Mouse (Mus musculus): ENCODE results near the gene Dph3. TPM values are rescaled to one million over a fixed set of nuclear protein-coding genes. Genes with fewer than 3 reads are reported as not detected.
"Not testable (repeated sequence)": the region's sequence is repeated elsewhere in the genome, so short reads cannot be mapped to it uniquely, and the experiment has no call there.

The Dph3 gene
- 10 to 100 TPM in 25 of 26 experiments, 1 to 10 TPM in 1; 4.2 to 32.4 (median 17.3) TPM for total RNA-seq (2018; cell fraction: chromatin; rRNA removed)
- 10 to 100 TPM; 21.7 to 38.6 (median 26.9) TPM for total RNA-seq (2018; cell fraction: cytosol; rRNA removed)
- 10 to 100 TPM in 25 of 26 experiments, 1 to 10 TPM in 1; 8.4 to 28.2 (median 17.2) TPM for total RNA-seq (2018; cell fraction: nucleus; rRNA removed)
- 21.6 to 27.2 TPM (median 25.1 TPM) in 3 replicates for polyA plus RNA-seq (2018)

- Histone ChIP-seq H3K79me2 (ENCODE audit: inconsistent target) (peaks cover 16% of the 10 kb centered on the region), H3K27ac (peak within 1 kb of the TSS; percentile 69), H3K4me3 (ENCODE audit: inconsistent target) (peak within 1 kb of the TSS; percentile 64), H3K36me3 (ENCODE audit: inconsistent target) (peaks cover 19% of the 10 kb centered on the region)
- 0% methylated on average over 43 of the region's 43 CpGs for WGBS (ENCODE audit: missing documents)
Measured at GRCm38 (mm10) chr14:32085486-32086201, at the start of gene Dph3. Dph3 (minus strand) TSS chr14:32085729.

- no peak overlapping the region for H3K27ac ChIP-seq
- WGBS (ENCODE audit: missing documents) = 76% methylated on average over 2 of the region's 2 CpGs
- H3K36me3 ChIP-seq (ENCODE audit: inconsistent target) = no peaks in the 10 kb centered on the region
- no peak overlapping the region for H3K4me3 ChIP-seq (ENCODE audit: inconsistent target)
- H3K79me2 ChIP-seq (ENCODE audit: inconsistent target) = no peaks in the 10 kb centered on the region
Measured at GRCm38 (mm10) chr14:32134293-32134692, 48.8 kb upstream of the Dph3 start.

GRCm38 (mm10) chr14:32131836-32132235 is 46.3 kb upstream of the Dph3 start:
- WGBS (ENCODE audit: missing documents) = 14% methylated on average over 4 of the region's 4 CpGs

GRCm38 (mm10) chr14:32128409-32128808 is 42.9 kb upstream of the Dph3 start:
- no peak overlapping the region for H3K27ac ChIP-seq
- no peaks in the 10 kb centered on the region for H3K36me3 ChIP-seq (ENCODE audit: inconsistent target)
- H3K4me3 ChIP-seq (ENCODE audit: inconsistent target) = no peak overlapping the region
- no peaks in the 10 kb centered on the region for H3K79me2 ChIP-seq (ENCODE audit: inconsistent target)
- WGBS (ENCODE audit: missing documents) = 58% methylated on average over 5 of the region's 5 CpGs

More at GRCm38 (mm10) chr14:32131836-32132235, 46.3 kb upstream of the Dph3 start:
- no peaks in the 10 kb centered on the region for H3K36me3 ChIP-seq (ENCODE audit: inconsistent target)
- no peaks in the 10 kb centered on the region for H3K79me2 ChIP-seq (ENCODE audit: inconsistent target)
- H3K27ac ChIP-seq = no peak overlapping the region
- H3K4me3 ChIP-seq (ENCODE audit: inconsistent target) = no peak overlapping the region

- not testable (repeated sequence) for H3K36me3 ChIP-seq (ENCODE audit: inconsistent target); H3K79me2 ChIP-seq (ENCODE audit: inconsistent target); H3K4me3 ChIP-seq (ENCODE audit: inconsistent target); H3K27ac ChIP-seq
- WGBS (ENCODE audit: missing documents) = 88% methylated on average over 5 of the region's 5 CpGs
Measured at GRCm38 (mm10) chr14:32125256-32125655, 39.7 kb upstream of the Dph3 start.

- no peaks in the 10 kb centered on the region for H3K79me2 ChIP-seq (ENCODE audit: inconsistent target)
- WGBS (ENCODE audit: missing documents) = 97% methylated on average over 3 of the region's 3 CpGs
Measured at GRCm38 (mm10) chr14:32124261-32124660, 38.7 kb upstream of the Dph3 start.

GRCm38 (mm10) chr14:32121920-32122315 is 36.4 kb upstream of the Dph3 start:
- 0% methylated on average over 2 of the region's 2 CpGs for WGBS (ENCODE audit: missing documents)
- Histone ChIP-seq H3K27ac (no peak overlapping the region), H3K36me3 (ENCODE audit: inconsistent target) (no peaks in the 10 kb centered on the region), H3K4me3 (ENCODE audit: inconsistent target) (no peak overlapping the region), H3K79me2 (ENCODE audit: inconsistent target) (no peaks in the 10 kb centered on the region)

More at GRCm38 (mm10) chr14:32124261-32124660, 38.7 kb upstream of the Dph3 start:
- H3K36me3 ChIP-seq (ENCODE audit: inconsistent target) = no peaks in the 10 kb centered on the region
- no peak overlapping the region for H3K27ac ChIP-seq
- no peak overlapping the region for H3K4me3 ChIP-seq (ENCODE audit: inconsistent target)

- H3K4me3 ChIP-seq (ENCODE audit: inconsistent target) = no peak overlapping the region
- no peaks in the 10 kb centered on the region for H3K79me2 ChIP-seq (ENCODE audit: inconsistent target)
- H3K27ac ChIP-seq = no peak overlapping the region
- no peaks in the 10 kb centered on the region for H3K36me3 ChIP-seq (ENCODE audit: inconsistent target)
- WGBS (ENCODE audit: missing documents) = 81% methylated on average over 11 of the region's 11 CpGs
Measured at GRCm38 (mm10) chr14:32120940-32121919, 35.7 kb upstream of the Dph3 start.

GRCm38 (mm10) chr14:32112124-32112523 is 26.6 kb upstream of the Dph3 start:
- H3K79me2 ChIP-seq (ENCODE audit: inconsistent target) = not testable (repeated sequence)

GRCm38 (mm10) chr14:32106911-32107310 is 21.4 kb upstream of the Dph3 start:
- WGBS (ENCODE audit: missing documents) = 89% methylated on average over 4 of the region's 4 CpGs
- no peaks in the 10 kb centered on the region for H3K36me3 ChIP-seq (ENCODE audit: inconsistent target)
- H3K4me3 ChIP-seq (ENCODE audit: inconsistent target) = no peak overlapping the region
- no peaks in the 10 kb centered on the region for H3K79me2 ChIP-seq (ENCODE audit: inconsistent target)
- no peak overlapping the region for H3K27ac ChIP-seq

More at GRCm38 (mm10) chr14:32112124-32112523, 26.6 kb upstream of the Dph3 start:
- H3K27ac ChIP-seq; H3K4me3 ChIP-seq (ENCODE audit: inconsistent target); H3K36me3 ChIP-seq (ENCODE audit: inconsistent target): not testable (repeated sequence)
- WGBS (ENCODE audit: missing documents) = over 99% methylated on average over 9 of the region's 10 CpGs

- WGBS (ENCODE audit: missing documents) = 88% methylated on average over 7 of the region's 7 CpGs
Measured at GRCm38 (mm10) chr14:32105663-32106062, 20.1 kb upstream of the Dph3 start.

GRCm38 (mm10) chr14:32103556-32103955 is 18.0 kb upstream of the Dph3 start:
- 100% methylated on average over 2 of the region's 4 CpGs for WGBS (ENCODE audit: missing documents)
- Histone ChIP-seq H3K4me3 (ENCODE audit: inconsistent target) (no peak overlapping the region), H3K36me3 (ENCODE audit: inconsistent target) (peaks cover 11% of the 10 kb centered on the region; the same call in 1 of the 2 replicates), H3K27ac (no peak overlapping the region), H3K79me2 (ENCODE audit: inconsistent target) (no peaks in the 10 kb centered on the region)

More at GRCm38 (mm10) chr14:32105663-32106062, 20.1 kb upstream of the Dph3 start:
- Histone ChIP-seq H3K36me3 (ENCODE audit: inconsistent target) (no peaks in the 10 kb centered on the region), H3K27ac (no peak overlapping the region), H3K79me2 (ENCODE audit: inconsistent target) (no peaks in the 10 kb centered on the region), H3K4me3 (ENCODE audit: inconsistent target) (no peak overlapping the region)

GRCm38 (mm10) chr14:32098951-32099350 is 13.4 kb upstream of the Dph3 start:
- H3K27ac ChIP-seq = no peak overlapping the region
- no peaks in the 10 kb centered on the region for H3K79me2 ChIP-seq (ENCODE audit: inconsistent target)
- H3K36me3 ChIP-seq (ENCODE audit: inconsistent target) = peaks cover 34% of the 10 kb centered on the region; the same call in 1 of the 2 replicates
- 95% methylated on average over 3 of the region's 3 CpGs for WGBS (ENCODE audit: missing documents)
- no peak overlapping the region for H3K4me3 ChIP-seq (ENCODE audit: inconsistent target)

GRCm38 (mm10) chr14:32097691-32098090 is 12.2 kb upstream of the Dph3 start:
- Histone ChIP-seq H3K27ac (no peak overlapping the region), H3K79me2 (ENCODE audit: inconsistent target) (no peaks in the 10 kb centered on the region), H3K4me3 (ENCODE audit: inconsistent target) (no peak overlapping the region), H3K36me3 (ENCODE audit: inconsistent target) (peaks cover 34% of the 10 kb centered on the region; the same call in 1 of the 2 replicates)
- WGBS (ENCODE audit: missing documents) = 95% methylated on average over 7 of the region's 7 CpGs
